Mouse (Mus musculus) monocyte, adult 5-6 weeks (primary cell): ENCODE measurements around the gene Prkcg. TPM values are rescaled to one million over a fixed set of nuclear protein-coding genes. Genes with fewer than 3 reads are reported as not detected.
"Not testable (repeated sequence)": the region's sequence is repeated elsewhere in the genome, so short reads cannot be mapped to it uniquely, and the experiment has no call there.

Experiments used
- ATAC-seq: fragments of 153-309, 156-312 bp; replicated peaks from 2 replicates; pipeline ENCODE4 v1.8.0; 2017; ENCODE audit warnings: mild to moderate bottlenecking; ENCODE audit not compliant: low TSS enrichment, insufficient number of reproducible peaks, severe bottlenecking, poor library complexity, low FRiP score
- total RNA-seq: library from RNA; stranded (forward); fragments of 200-1000, 200-491, 200-594 nt; gene quantifications from 3 replicates; pipeline ENCODE4 v1.2.3, GENCODE M21; 2017

Prkcg gene
- total RNA-seq: 1.9 to 7.0 TPM (median 3.2 TPM) in 3 replicates

GRCm38 (mm10) chr7:3288976-3289970, at the start of gene Prkcg, which contains the start of gene Myadm:
Gene Prkcg, plus strand, starts transcription at chr7:3289179.
Gene Myadm, plus strand, starts transcription at chr7:3289080.
- ATAC-seq: no peak

- no peak for ATAC-seq
These were observed 49.8 kb upstream of the Prkcg start for GRCm38 (mm10) chr7:3239193-3239592.

- ATAC-seq: no peak
These were observed 28.3 kb upstream of the Prkcg start for GRCm38 (mm10) chr7:3260701-3261100.

- no peak for ATAC-seq
These were observed 27.5 kb upstream of the Prkcg start for GRCm38 (mm10) chr7:3261446-3261845.

GRCm38 (mm10) chr7:3262789-3263188, 26.2 kb upstream of the Prkcg start:
- 0 out of 2 replicates have a peak, but pooled peaks have one; percentile 47 for ATAC-seq

- no peak for ATAC-seq
These were observed 24.5 kb upstream of the Prkcg start for GRCm38 (mm10) chr7:3264390-3265022.

GRCm38 (mm10) chr7:3265311-3265710, 23.7 kb upstream of the Prkcg start:
- ATAC-seq: no peak

GRCm38 (mm10) chr7:3267261-3267660, 21.7 kb upstream of the Prkcg start:
- no peak for ATAC-seq

GRCm38 (mm10) chr7:3267888-3268287, 21.1 kb upstream of the Prkcg start:
- no peak for ATAC-seq

GRCm38 (mm10) chr7:3268291-3268690, 20.7 kb upstream of the Prkcg start:
- no peak for ATAC-seq

GRCm38 (mm10) chr7:3272206-3272605, 16.8 kb upstream of the Prkcg start:
- ATAC-seq: no peak

GRCm38 (mm10) chr7:3275455-3276170, 13.4 kb upstream of the Prkcg start:
- 0 out of 2 replicates have a peak, but pooled peaks have one; percentile 40 for ATAC-seq

GRCm38 (mm10) chr7:3276781-3277180, 12.2 kb upstream of the Prkcg start:
- ATAC-seq: not testable (repeated sequence)

- ATAC-seq: no peak
These were observed 8.8 kb upstream of the Prkcg start for GRCm38 (mm10) chr7:3280080-3280653.

- ATAC-seq: no peak
These were observed 8.3 kb upstream of the Prkcg start for GRCm38 (mm10) chr7:3280654-3281153.

GRCm38 (mm10) chr7:3281741-3282140, 7.2 kb upstream of the Prkcg start:
- ATAC-seq: no peak

GRCm38 (mm10) chr7:3283081-3283875, 5.7 kb upstream of the Prkcg start:
- no peak for ATAC-seq

- ATAC-seq: no peak
These were observed 4.4 kb upstream of the Prkcg start for GRCm38 (mm10) chr7:3284604-3285003.
